Mouse (Mus musculus): ENCODE results near the gene Wars.
A peak's percentile ranks its signal among the peaks of the same experiment; 100 is the strongest.

The Wars gene

DNA sequence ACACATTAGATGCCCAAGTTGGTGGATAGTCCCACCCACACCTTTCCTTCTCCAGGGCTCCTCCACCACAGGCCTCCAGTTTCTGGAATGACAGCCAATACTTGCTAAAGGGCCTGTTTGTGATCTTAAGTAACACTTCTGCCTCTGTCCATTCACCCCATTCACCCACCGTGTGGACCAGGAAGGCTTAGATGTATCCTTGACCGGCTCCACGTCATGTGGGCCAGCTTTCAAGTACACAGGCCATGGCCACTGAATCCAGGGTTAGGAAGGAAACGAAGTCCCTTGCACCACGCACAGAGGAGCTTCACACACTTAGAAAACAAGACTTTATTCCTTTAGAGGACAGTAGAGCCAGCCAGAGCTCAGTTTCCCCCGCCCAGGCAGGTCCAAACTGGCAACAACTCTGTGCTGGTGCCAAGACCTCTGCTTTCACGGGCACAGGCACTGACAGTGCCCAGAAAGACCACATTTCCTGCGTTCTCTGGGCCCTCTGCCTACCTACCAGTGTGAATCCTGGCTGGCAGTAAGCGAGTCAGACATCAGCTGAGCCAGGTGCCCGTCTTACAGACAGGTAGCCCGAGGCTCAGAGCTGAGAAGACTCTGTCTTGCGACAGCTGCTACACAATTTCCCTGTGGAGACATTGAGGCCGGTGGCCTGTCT, 68.3 kb downstream of the Wars start:
- DNase-seq (ENCODE audit: low read depth): no peak

DNA sequence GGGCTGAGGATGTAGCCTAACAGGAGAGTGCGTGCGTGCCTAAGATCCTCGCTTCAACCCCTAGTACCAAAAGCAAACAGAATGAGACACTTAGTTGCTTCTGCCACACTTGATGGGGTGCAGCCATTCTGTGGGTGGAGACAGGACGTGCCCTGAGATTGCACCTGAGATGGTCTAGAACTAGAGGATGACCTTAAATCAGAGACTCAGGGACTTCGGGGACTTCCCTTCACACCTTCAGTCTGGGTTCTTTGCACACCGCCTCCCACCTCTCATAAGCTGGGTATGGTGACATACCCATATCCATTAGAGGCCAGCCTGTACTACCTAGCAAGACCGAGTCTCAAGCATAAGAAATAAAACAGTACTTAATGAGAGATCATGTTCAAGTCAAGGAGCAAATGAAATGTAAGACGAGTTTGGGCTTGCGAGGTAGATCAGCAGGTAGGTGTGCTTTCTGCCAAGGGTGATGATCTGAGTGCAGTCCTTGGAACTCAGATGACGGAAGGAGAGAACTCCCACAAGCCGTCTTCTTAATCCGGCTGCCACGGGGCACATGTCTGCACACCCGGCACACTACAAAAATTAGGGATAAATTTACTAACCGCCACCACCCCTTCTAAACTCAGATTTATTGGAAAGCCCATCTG, 69.6 kb downstream of the Wars start:
- no peak for DNase-seq (ENCODE audit: low read depth)

DNA sequence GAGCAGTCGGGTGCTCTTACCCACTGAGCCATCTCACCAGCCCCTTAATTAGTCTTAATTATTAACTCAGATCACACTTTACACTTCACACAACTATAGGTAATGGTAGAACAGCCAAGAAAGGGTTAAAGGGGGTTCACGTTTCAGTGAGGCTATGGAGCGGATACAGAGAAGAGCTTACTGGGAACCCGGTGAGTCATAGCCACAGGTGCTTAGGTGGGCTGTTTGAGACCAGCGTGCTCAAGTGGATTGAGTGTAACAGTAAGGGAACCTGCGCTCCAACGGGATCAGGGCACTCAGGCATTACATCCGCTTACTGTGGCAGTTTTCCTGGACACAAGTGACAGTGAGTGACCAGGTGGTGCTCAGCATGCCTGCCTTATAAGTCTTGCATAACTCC, 70.9 kb downstream of the Wars start:
- no peak for DNase-seq (ENCODE audit: low read depth)

DNA sequence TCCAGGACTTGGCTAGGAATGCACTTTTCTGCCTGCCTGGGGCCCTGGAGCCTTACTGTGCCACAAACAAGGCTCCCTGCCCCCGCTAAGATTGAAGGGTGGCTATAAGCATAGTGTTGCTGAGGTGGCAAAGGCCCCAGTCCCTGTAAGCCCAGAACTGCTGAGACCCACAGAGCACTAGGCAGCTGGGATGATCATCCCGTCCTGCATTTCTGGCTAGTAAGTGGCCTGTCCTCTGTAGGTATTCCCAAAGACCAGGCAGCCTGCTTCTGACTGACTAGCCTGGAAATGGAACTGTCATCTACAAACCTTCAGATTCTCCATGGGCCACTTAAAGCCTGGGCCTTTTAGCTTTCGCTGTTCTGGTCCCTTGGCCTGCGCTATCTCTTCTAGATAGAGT, 73.5 kb downstream of the Wars start:
- no peak for DNase-seq (ENCODE audit: low read depth)

DNA sequence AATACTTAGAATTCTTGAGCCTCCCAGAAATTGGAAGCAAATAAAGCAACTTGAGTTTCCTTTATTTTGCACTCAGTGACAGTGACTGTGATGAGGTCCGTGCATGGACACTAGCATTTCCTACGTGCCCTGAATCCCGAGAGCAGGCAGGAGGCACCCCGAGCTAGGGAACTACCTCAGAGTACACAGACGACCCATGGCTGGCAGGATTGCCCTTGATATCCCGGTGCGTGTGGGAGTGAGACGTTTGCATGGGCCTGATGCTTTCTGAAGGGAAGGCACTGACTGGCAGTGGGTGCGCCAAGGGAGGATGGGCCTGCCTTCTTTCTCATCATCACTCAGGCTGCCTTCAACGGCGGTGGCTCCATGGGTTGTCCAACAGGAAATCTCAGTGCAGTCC, 77.4 kb downstream of the Wars start:
- no peak for DNase-seq (ENCODE audit: low read depth)

DNA sequence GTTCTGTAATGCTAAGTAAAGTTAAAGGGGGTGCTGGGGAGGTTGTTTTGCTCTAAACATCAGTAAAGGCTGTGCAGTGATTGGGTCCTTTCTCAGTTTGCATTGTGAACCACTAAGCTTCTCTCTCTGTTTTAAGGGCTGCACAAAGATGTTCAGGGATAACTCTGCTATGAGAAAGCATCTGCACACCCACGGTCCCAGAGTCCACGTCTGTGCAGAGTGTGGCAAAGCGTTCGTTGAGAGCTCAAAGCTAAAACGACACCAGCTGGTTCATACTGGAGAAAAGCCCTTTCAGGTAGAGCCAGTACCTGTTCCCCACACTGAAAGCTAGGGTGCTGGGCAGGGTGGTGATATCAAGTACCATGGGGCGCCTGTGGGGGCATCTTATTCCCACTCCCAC, 79.5 kb downstream of the Wars start:
- no peak for DNase-seq (ENCODE audit: low read depth)

DNA sequence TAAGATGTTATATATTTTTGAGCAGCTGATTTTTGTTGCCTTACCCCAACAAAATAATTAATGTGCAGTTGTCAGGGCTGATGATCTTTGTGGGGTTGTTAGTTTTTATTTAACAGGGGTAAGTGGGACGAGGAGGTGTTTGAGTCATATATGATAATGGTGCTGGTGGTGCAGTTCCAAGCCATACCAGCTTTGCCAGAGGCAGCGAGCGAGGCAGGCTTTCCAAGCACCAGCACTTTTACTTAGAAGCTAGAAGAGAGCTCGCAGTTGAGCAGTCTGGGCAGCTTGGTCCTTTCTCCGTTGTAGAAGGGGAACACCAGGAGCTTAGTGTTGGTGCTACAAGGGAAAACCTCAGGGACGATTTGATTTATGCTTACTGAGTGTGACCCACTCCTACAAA, 81.5 kb downstream of the Wars start:
- DNase-seq (ENCODE audit: low read depth): no peak

DNA sequence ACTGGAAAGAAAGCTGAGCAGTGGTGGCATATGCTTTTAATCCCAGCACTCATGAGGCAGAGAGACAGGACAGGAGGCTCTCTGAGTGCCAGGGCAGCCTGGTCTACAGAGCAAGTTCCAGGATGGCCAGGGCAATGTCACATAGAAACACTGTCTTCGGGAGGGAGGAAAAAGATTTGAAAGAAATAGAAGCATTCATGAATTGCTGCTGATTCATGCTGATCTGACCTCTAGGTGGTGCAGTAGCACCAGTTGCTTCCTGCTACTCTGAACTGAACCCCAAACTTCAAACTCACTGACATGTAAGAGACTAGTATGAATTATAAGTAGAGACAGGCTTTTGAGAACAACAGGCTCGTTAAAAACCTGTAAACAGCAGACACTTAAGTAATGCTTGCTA, 82.8 kb downstream of the Wars start:
- DNase-seq (ENCODE audit: low read depth): peak; percentile 63

DNA sequence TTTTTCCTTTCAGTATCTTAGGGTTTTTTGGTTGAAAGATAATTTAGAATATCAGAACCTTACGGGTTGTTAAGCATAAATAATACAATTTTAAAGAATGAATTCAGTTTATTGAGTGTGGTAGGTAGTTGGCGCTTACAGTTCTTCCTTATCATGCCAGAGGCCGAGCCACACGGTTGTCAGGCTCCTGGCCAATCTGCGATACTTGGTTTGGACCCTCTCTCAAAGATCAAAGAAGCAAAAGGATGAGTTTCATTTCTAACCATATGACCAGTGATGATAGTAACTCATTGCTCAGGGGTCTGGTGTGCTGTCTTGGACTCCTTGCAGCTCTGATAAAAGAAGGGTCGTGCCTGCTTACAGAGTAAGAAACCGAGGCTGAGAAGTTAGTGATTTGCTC, 83.7 kb downstream of the Wars start:
- DNase-seq (ENCODE audit: low read depth): no peak

All from NIH3T3 (cell line).